Mouse (Mus musculus) gastrocnemius, postnatal 36 days (tissue): ENCODE measurements at regions not wholly inside any gene's neighbourhood (a gene's known extent, or its start where the extent isn't known, plus 50 kb on each side); places are given as distances from the start of the nearest gene placed in this dataset.

Experiments used
- DNase-seq, 2 experiments: peaks; one replicate each; pipeline ENCODE4 v3.0.0; 2022
- intact Hi-C: fragments of 180-260 bp; cut with DNase I; formaldehyde crosslinking; loops from one replicate; pipeline ENCODE4 v1.15.1; 2025

DNA sequence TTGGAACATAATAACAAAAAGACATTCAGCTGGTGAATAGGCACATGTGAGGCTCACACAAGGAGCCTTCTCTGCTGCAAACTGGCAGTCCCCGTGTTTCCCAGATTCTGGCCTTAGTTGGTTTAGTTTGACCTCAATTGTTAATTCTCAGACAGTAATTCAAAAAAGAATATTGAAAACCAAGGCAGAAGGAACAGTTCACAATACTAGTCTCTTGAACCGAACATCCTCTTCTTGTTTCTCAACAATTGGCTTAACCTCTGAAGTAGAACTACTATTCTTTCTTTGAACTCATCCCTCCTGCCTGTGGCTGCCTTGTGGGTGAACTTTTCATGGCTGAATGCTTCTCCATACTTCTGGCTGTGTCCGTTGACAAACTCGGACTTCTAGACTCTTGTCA is 110.4 kb upstream of the Neil3 start:
- intact Hi-C loops, result no loop called here
- DNase-seq, result no peak

DNA sequence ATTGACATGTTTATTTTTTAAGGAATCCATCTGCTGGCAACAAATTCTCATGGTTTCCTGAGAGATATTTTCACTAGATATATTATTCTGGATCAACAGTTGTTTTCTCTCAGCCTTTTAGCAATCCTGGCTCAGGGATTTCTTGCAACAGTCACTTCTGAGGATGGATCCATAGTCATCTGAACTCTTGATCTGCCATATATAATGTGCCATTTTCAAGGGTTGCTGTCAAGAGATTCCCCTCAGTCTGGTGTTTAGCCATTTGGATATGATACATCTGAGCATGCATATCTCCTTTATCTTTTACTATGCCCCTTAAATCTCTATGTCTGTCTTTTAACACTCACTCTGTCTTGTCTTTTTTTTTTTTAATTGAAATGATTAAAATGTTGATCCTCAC is 130.3 kb upstream of the Neil3 start:
- no peak for DNase-seq
- intact Hi-C loops, result no loop called here

DNA sequence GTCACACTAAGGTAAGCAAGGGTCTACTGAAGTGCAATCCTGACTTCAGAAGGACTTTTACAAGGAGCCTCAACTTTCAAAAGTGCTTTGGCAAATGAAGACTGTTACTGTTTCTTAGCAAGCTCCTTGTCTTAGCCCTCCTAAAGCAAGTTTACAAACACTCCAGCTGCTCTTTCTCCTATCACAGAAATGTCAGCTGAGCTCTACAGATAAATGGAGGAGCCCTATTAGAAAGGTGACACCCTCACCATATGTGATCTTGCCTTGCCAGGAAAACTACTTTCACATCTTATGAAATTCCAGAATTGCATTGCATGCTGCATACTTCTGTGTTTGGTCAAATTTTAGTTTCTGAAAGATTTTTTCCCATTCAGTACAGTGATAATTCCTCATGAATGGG is 136.6 kb upstream of the Neil3 start:
- intact Hi-C loops, result no loop called here
- DNase-seq, result no peak

DNA sequence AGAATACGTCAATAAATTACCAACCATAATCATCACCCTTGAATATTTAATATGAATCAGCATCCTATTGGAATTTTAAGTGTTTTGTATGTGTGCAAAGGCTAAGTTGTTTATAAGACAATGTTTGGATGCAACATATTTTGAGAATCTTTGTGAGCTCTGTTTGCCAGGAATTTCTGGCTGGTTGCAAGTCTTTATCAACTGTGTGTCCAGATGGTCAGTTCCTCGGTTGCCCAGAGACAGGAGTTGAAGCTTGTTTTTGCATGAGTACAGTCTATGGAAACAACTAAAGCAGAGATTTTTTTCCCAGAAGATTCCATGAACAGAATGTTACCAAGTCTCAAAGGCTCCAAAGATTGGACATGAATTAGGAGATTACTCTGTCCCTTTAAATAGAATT is 142.0 kb upstream of the Neil3 start:
- intact Hi-C loops, result no loop called here
- no peak for DNase-seq

DNA sequence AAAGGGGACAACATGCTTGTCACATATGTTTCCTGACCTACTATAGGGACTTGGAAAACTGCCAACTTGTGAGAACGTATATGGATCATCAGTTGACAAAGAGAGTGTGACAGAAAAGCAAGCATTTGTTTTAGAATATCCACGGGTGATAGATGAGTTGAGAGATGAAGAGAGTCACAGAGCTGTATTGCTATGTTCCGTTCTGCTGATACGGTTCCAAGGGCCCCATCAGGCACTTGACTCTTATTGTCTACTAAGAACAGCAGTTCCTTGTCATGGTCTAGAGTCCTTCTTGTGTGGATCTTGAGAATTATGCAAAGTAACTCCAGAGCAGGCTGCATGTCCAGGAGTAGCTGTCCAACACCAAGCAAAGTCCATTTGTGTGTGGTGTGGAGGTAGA is 143.0 kb upstream of the Neil3 start:
- DNase-seq, result no peak
- intact Hi-C loops, result no loop called here

DNA sequence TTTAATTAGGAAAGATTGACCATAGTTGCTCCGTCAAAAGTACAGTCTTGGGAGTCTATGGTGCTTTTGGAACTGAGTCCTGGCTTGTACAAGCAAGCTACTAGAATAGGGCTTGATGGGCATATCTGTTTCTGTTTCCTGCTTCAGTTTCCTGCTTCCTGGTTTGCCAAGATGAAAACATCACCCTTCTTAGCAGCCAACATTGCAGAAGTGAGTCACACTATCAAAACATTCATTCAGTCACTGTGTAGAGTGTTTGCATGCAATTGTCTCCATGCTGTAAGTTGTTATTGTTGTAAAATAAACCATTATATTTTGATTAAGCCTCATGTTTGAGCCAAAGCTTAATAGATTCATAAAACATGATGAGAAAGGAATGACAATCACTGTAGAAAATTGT is 149.3 kb upstream of the Neil3 start:
- no peak for DNase-seq
- intact Hi-C loops, result no loop called here

DNA sequence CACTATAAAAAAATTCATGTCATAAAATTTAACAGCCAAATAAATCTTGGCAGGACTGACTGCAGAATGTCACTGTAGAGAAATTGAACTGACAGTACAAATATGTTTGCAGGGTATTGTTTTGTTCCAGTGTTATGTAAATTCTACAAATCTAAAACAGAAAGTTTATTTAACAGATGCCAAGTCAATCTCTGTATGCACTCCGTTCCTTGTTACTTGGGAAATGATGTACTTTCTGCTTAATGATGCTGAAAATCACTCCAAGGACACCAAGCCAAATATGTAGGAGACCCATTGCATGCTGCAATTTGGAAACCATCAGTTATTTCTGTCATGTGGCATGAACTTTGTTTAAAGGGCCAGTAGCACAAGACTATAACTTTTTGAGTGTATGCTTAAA is 182.3 kb upstream of the Neil3 start:
- intact Hi-C loops, result no loop called here
- no peak for DNase-seq

DNA sequence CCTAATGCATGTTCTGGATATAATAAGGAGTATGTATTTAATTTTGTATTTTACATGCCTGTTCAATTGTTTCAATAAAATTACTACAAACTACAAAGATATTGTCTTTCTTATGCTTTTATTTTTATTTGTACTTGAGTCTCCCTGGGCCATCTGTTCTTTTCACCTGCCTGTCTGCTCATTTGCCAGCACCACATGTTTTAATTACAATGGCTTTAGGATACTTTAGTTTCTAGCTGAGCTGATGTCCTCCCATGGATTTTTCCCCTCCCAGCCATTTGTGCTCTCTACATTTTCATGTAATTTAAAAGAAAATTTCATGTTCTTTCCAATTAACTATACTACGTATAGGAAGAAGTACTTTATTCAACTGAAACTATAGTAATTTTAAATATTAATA is 188.5 kb upstream of the Neil3 start:
- intact Hi-C loops, result no loop called here
- no peak for DNase-seq

DNA sequence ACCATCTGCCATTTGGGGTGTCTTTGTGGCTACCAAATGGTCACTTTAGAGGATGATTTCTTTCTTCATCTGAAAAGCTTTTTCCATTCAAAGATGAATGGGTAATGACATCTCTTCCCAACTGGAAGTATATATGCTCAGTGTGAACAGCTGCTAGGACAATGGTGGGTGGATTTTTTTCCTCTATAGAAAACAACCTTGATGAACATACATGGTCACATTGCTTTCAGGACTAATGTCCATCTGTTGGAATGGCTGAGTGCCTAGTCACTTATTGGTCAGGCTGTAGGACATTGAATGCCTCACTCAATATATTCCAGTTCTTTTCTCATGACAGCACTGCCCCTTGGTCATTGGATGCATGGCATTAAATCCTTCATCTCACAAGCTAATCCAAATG is 209.0 kb upstream of the Neil3 start:
- intact Hi-C loops, result no loop called here
- DNase-seq, result no peak

DNA sequence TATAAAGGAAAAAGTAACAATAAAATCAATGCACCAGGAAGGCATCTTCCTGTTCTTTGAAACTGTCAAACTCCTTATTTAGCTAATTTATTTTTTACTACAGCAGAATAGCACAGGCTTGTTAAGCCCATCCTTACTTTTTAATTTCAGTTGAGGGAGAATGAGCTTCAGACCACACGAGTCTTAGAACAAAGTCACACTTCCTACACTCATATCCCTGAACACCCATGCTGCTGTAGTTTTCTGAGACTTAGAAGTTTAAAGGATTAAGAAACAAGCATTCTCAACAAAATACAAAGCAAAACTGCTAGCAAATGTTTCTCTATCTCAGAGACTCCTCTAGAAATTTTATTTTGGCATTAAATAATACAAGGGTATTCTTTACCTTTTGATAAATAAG is 208.8 kb upstream of the Vegfc start:
- intact Hi-C loops, result loop anchor here (10.0 kb wide), 1 partner anchor 626 kb away; no protein-coding TSS in a partner anchor
- no peak for DNase-seq

DNA sequence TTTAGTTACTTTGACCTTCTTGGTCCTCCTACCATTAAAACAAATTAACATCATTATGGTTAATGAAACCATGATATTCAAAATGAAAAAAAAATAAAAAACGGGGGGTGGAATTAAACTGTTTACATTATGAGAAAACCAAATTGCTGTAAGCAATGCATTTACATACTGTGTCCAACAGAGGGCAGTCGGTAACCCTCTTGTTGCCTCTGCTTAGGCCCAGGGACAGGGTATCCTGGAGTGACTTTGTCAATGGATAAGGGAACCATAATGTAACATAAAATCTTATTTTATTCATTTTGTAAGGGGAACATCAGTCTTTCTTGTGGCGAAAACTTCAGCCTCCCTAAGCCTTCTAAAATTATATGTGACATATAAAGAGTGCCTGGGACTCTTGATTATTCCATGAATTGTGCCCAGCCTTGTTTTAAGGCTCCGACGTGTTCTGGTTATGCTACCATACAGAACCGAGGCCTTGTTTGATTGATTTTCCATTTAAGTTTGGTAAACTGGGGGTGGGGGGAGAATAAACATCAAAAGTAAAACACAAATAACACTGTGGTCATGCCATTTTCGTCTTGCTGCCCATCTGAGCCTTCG is 207.3 kb upstream of the Vegfc start:
- intact Hi-C loops, result loop anchor here (10.0 kb wide), 2 partner anchors 285 to 625 kb away; no protein-coding TSS in a partner anchor

DNA sequence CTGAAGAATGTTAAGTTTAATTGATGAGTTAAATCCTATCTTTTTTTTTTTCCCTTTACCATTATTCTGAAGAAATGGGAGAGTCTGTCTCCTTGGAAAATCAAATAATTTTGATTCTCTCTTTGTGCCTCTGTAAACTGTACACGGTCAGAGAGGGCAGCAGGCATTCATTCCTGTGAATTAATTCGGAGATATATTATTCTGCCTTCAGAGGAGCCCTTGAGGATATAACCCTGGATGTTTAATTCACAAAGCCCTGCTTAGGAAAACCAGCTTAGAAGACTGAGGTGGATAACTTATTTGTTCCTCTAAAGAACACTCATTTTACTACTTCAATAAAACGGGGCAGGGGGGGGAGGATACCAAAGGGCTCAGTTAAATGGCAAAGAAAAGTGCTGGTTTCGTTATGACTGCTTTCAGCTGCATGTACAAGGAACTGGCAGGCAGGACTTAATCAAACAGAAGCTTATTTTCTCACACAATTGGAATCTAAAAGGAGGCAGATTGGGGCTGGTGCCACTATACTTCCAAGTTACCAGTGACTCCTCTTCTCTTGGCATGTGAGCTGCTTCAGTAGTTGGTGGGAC is 205.3 kb upstream of the Vegfc start:
- no peak for DNase-seq
- intact Hi-C loops, result loop anchor here (10.0 kb wide), 1 partner anchor 283 kb away; no protein-coding TSS in a partner anchor

More for the DNA sequence above, 207.3 kb upstream of the Vegfc start:
- DNase-seq, result no peak

DNA sequence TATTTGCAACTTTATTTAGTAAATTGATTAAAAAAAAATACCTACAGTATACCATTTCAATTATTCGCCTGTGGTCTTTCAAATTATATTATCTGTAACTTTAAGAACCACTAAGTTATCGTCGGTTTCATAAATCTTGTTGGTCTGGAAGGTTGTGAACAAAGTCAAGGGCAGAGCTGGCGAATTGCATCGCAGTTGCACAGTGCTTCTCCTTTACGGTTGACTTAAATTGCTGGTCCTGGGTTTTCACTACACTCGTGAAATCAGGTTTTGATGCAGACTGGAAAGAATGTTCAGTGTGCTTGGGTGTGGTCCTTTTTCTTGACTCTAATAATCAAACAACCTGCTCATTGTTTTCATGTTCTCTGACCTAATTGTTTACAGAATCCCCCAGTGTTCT is 198.6 kb upstream of the Vegfc start:
- DNase-seq, result no peak
- intact Hi-C loops, result loop anchor here (10.0 kb wide), 1 partner anchor 276 kb away; no protein-coding TSS in a partner anchor

DNA sequence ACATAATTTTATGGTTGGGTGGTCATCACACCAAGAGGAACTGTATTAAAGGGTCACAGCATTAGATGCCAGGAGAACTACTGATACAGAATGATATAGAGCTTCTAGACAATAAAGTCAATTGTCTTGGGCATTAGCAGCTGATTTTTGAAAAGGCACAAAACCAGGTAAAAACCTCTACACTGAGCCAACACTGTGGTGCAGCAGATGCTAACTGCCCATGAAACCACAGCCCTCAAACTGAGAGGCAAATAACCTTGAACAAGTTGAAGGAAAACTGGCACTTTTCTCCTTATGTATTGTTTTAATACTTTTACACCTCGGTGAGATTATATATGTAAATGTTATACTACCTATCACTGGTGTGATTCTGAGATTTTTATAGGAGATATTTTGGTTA is 195.9 kb upstream of the Vegfc start:
- DNase-seq, result no peak
- intact Hi-C loops, result no loop called here

DNA sequence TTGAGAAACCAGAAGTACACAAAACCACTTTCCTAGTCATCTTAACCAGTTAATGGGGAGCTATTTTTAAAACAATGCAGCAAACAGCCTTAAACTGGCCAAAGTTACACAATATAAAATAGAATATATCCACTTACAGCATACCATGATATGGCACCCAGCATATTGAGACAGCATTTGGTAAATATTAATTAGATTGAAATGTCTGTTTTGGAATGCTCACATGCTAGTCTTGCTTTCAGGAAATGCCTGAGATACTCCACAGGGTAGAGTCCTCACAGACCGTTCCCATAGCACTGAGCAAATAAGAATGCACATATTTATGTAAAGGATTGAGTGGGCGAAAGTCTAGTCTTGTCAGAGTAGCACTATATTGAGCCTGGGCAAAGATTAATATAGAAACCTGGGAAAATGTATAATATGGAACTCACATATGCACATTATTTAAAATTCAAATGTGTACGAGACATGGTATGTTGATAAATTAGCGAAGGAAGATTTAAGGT is 185.1 kb upstream of the Vegfc start:
- DNase-seq, result no peak
- intact Hi-C loops, result no loop called here

DNA sequence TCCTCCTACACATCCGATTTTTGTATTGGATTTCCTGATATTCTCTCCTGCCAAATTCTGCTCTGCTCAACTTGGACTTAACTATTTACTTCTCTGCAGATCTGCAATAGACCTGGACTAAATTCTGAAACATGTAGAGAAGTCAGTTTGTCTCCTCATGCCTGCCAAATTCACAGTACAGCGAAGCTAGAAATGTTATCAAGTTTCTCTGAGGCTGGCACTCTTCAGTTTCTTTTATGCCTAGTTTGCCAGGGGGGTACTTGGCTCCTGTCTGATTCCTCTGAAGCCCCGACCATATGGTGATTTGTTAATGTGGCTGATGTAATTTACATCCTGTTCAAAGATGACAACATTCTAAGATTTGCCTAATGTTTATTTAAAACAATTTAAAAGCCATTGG is 184.6 kb upstream of the Vegfc start:
- DNase-seq, result no peak

DNA sequence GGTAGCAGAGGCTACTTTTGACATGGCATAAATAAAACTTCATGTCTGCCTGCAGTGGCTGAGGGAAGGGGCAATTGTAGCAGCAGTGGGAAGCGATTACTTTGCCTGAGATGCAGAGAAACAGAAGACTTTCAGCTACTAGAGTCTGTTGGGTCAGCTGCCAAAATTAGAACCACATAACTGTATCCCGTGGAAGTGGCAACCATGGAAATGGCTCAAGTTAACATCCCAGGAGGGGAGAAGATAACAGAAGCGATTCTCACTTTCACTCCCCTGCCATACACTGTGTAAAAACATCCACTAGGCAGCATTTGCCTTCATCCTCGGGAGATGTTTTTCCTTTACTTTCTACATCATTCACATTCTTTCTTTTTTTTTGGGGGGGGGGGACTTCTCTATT is 155.1 kb upstream of the Vegfc start:
- DNase-seq, result no peak

More for the DNA sequence above, 184.6 kb upstream of the Vegfc start:
- intact Hi-C loops, result no loop called here

DNA sequence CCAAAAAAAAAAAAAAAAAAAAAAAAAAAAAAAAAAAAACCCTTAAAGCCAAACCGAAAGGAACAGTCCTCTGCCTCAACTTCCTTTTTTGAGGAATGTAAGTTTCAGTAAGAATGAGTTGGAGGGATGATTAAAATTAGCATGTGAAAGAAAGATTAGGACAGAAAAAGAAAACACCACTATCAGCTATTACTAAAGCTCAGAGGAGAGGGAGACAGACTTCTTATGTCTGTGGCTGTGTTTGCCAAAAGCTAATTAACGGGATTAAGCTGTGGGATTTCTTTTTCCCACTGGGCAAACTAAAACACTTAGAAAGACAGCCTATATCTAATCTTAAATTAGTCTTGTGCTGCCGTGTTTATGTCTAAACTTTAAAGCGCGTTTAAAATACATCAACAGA is 146.7 kb upstream of the Vegfc start:
- no peak for DNase-seq
- intact Hi-C loops, result no loop called here

More for the DNA sequence above, 155.1 kb upstream of the Vegfc start:
- intact Hi-C loops, result no loop called here

DNA sequence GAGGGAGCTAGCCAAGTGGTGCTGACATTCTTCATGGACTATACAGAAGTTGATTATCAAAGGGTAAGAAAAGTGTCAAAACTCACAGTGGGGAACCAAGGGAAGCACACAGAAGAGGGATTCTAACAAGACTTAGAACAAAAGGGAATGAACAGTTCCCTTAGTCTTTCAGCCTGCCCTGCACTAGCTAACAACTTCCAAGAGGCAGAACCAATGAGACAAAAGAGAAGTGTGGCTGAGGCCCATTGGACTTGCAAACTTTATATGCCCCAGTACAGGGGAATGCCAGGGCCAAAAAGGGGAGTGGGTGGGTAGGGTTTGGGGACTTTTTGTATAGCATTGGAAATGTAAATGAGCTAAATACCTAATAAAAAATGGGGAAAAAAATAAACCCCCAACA is 139.0 kb upstream of the Vegfc start:
- no peak for DNase-seq
- intact Hi-C loops, result no loop called here

DNA sequence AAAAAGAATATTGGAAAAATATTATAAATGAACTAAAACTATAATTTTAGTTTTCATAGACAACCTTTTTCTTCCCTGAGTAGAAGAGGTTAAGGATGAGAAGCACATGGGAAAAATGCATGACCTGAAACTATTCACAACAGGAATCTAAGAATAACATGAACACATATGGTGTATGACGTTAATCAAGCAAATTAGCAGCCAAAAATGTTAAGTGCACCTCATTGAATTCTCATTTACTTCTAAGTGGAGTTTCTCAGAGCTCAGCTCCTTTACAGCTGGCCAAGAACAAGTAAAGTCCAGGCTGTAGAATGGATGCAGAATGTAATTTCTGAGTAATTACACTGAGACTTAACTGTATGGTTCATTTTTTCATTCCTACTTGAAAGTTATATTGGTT is 137.9 kb upstream of the Vegfc start:
- intact Hi-C loops, result no loop called here
- no peak for DNase-seq

DNA sequence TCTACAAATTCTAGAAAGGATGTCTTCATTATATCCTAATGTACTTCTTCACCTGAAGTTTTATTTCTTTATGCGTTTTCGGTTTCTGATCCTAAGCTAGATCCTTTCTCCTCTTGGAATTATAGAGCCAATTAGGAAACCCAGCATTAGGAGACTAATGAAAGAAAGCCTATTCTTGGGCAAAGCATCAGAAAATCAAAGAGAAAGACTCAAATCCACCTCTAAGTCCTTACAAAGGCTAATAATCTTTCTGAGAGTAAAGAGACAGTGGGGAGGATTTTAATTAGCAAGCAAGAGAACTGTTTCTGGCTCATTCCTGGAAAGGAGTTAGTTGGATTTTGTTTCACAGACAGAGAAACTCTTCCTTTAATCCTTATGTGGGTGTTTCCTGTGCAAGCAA is 136.3 kb upstream of the Vegfc start:
- intact Hi-C loops, result no loop called here

DNA sequence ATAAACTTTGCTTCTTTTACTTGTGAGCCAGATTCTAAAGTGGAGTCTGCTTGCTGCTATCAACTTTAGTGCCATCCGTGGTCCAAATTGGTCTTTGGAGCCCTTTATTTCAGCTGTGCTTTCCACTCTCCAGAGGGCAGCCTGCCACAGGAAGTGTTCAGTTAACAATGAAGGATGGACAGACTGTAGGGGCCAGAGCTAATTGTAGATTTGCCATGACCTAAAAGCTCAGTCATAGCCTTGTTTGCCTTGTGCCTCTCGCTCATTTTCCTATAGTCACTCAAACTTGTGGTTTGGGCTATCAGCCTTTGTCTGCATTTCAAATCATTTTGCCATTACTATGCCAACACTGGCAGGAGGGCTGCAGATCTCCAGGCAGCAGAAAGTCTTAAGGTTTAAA is 131.8 kb upstream of the Vegfc start:
- no peak for DNase-seq
- intact Hi-C loops, result no loop called here

More for the DNA sequence above, 136.3 kb upstream of the Vegfc start:
- DNase-seq, result no peak
